9 mouse cellular contexts compared by ENCODE assay signal in genomic region chr17:28022854-28023655, GRCm38 (mm10). TPM values are rescaled to one million over a fixed set of nuclear protein-coding genes. Genes with fewer than 3 reads are reported as not detected.
A peak's percentile ranks its signal among the peaks of the same experiment; 100 is the strongest.
DNase-seq lines count a peak whose midpoint lies in the region; ATAC-seq lines count a peak whose summit lies in the region.
"Had no signal": no experiment of that assay in that cellular context is flagged by ENCODE, and none has a peak within 500 bp of the region (broad histone marks: within the 10 kb centered on the region; RNA-seq: fewer than 3 reads in every experiment).

No protein-coding gene starts in this region.

- no peak overlapping the region for H3K9ac ChIP-seq in neural tube, embryonic 13.5 days
- no peak overlapping the region for H3K9ac ChIP-seq in kidney, embryonic 15.5 days
- no peak overlapping the region for H3K9ac ChIP-seq in neural tube, embryonic 15.5 days (replicated peaks)

- 86% methylated on average over 22 of the region's 22 CpGs for whole genome bisulfite sequencing in neural tube, embryonic 13.5 days
- WGBS in kidney, embryonic 15.5 days = 69% methylated on average over 22 of the region's 22 CpGs
- WGBS in neural tube, embryonic 15.5 days = 82% methylated on average over 22 of the region's 22 CpGs

- peaks cover 78% of the 10 kb centered on the region for H3K4me1 ChIP-seq in neural tube, embryonic 13.5 days (replicated peaks)
- peaks cover 74% of the 10 kb centered on the region for H3K4me1 ChIP-seq in kidney, embryonic 15.5 days
- H3K4me1 ChIP-seq in neural tube, embryonic 15.5 days = peaks cover 68% of the 10 kb centered on the region

- ATAC-seq in frontal cortex, adult (ENCODE audit: low TSS enrichment) = peak; percentile 49; the same call in 1 of the 2 replicates
- no peak for ATAC-seq in neural tube, embryonic 13.5 days (ENCODE audit: low read depth)
- ATAC-seq in kidney, embryonic 15.5 days (replicated peaks; ENCODE audit: low FRiP score) = peak; percentile 71
- no peak for ATAC-seq in neural tube, embryonic 15.5 days (ENCODE audit: low FRiP score)

- no peak overlapping the region for H3K4me2 ChIP-seq in neural tube, embryonic 13.5 days
- no peak overlapping the region for H3K4me2 ChIP-seq in kidney, embryonic 15.5 days
- H3K4me2 ChIP-seq in neural tube, embryonic 15.5 days = no peak overlapping the region

- DNase-seq in frontal cortex, postnatal 36 days (ENCODE audit: low spot score in 2 of 2) = no peak
- no peak for DNase-seq in neural tube, embryonic 10.5 days (ENCODE audit: extremely low spot score, low spot score)
- DNase-seq in ovary, adult 18-20 months (ENCODE audit: low spot score) = no peak
- no peak for DNase-seq in urinary bladder, postnatal 10 days (ENCODE audit: low spot score)

- H3K9me3 ChIP-seq in neural tube, embryonic 13.5 days = no peaks in the 10 kb centered on the region
- no peaks in the 10 kb centered on the region for H3K9me3 ChIP-seq in kidney, embryonic 15.5 days (replicated peaks)
- H3K9me3 ChIP-seq in neural tube, embryonic 15.5 days (replicated peaks) = no peaks in the 10 kb centered on the region

- H3K27me3 ChIP-seq in neural tube, embryonic 13.5 days = no peaks in the 10 kb centered on the region
- H3K27me3 ChIP-seq in kidney, embryonic 15.5 days = no peaks in the 10 kb centered on the region
- H3K27me3 ChIP-seq in neural tube, embryonic 15.5 days (replicated peaks) = no peaks in the 10 kb centered on the region

- H3K36me3 ChIP-seq in neural tube, embryonic 13.5 days = no peaks in the 10 kb centered on the region
- no peaks in the 10 kb centered on the region for H3K36me3 ChIP-seq in kidney, embryonic 15.5 days
- H3K36me3 ChIP-seq in neural tube, embryonic 15.5 days = no peaks in the 10 kb centered on the region

- no peak overlapping the region for H3K4me3 ChIP-seq in neural tube, embryonic 13.5 days
- no peak overlapping the region for H3K4me3 ChIP-seq in kidney, embryonic 15.5 days (replicated peaks)
- no peak overlapping the region for H3K4me3 ChIP-seq in neural tube, embryonic 15.5 days (replicated peaks)
- H3K4me3 ChIP-seq: erythroblast, embryonic 14.5 days had no signal

- H3K27ac ChIP-seq in neural tube, embryonic 13.5 days (replicated peaks) = peak overlapping the region; percentile 35
- H3K27ac ChIP-seq in kidney, embryonic 15.5 days = peak overlapping the region; percentile 77
- H3K27ac ChIP-seq in neural tube, embryonic 15.5 days (replicated peaks) = peak overlapping the region; percentile 49; the same call in 1 of the 2 replicates

RNA-seq across cellular contexts. Expression of gene Tcp11, which starts 57.4 kb away (rescaled TPM):
- 1.5 and 2.5 TPM in 2 replicates for polyA plus RNA-seq in neural tube, embryonic 13.5 days (2015; fragmentation: Nextera tagmentation; extraction: Ambion mirVana)
- 5.8 and 6.1 TPM in 2 replicates for polyA plus RNA-seq in kidney, embryonic 15.5 days (2015; fragmentation: Nextera tagmentation; extraction: Ambion mirVana)
- 1.4 and 1.8 TPM in 2 replicates for polyA plus RNA-seq in neural tube, embryonic 15.5 days (2015; fragmentation: Nextera tagmentation; extraction: Ambion mirVana)
- polyA plus RNA-seq: erythroblast, embryonic 14.5 days had no signal

Comparison
In these comparisons a context has a peak if more than half of its experiments do, and no peak if none do; other contexts are left out.
1. ATAC-seq: peak in frontal cortex, adult (single experiment) and kidney, embryonic 15.5 days (single experiment); none in neural tube, embryonic 13.5 days (single experiment) and neural tube, embryonic 15.5 days (single experiment).
2. Peak in every context shown above with its lines, with median percentiles within 50 percentile points of each other: H3K27ac ChIP-seq.